Mouse (Mus musculus) right cerebral cortex, adult 2 months (tissue): Measurements from ENCODE around the gene Spata33.
"Not testable (repeated sequence)": the region's sequence is repeated elsewhere in the genome, so short reads cannot be mapped to it uniquely, and the experiment has no call there.

Source experiments
- DNase-seq, 2 experiments: peaks; one replicate each; pipeline ENCODE4 v3.0.0; 2021 to 2022; ENCODE audit warnings: low spot score in 2 of 2

Spata33 gene

DNA sequence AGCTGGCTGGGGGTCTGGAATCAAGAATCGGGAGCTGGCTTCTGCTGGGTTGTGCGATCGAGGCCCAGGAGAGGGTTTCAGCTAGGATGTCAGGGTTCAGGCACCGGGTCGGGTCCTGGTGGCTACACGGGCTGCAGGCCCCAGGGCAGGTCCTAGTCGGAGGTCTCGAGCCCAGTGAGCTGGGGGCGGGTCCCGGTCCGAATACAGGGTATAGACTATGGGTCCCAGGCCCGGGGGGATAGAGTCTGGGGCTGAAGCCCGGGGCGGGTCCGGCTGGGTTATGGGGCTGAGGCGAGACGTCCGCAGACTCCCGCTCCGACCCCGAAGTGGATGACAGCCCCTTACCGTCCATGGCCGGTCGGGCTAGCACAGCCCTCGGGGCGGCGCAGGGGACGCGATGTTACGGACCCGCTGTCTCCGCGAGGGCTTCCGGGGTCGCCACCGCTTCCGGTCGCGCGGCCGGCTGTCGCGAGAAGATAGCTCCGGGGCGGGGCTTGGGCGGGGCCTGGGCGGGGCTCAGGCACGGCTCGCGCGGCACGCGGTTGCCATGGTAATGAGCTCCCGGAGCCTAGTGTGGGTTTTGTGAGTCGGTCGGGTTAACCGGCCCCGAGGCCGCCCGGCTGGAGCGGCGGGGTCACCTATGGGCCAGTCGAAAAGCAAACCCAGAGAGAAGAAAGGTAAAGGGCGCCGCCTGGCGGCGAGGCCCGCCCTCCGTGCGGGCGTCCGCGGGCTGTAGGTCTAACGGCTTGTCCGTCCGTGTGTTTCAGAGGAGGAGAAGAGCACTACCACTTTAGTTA, at the start of gene Spata33, which contains the start of gene Chmp1a:
Spata33 (plus strand) TSS at position 512 of the 797 bp plus-strand sequence.
Chmp1a (minus strand) TSS at position 443 of the 797 bp plus-strand sequence.
- DNase-seq, result peak; percentile 81 to 89

DNA sequence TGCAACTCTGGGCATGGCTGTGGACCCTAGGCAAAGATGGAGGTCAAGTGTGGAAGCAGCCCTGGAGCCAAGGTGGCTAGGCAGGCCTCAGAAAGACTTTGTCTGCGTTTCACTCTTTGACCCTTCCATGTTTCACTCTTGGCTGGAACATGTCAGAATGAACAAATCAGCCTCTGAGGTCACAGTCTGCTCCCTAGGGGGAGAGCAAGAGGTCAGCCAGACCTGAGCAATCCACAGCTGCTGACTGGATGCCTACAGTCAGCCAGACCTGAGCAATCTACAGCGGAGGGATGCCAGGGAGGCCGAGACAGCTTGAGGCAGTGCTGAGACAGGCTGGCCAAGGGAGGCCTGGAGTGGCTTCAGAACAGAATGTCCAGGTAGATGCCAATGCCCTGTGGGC, 31.2 kb upstream of the Spata33 start:
- DNase-seq, result no peak

DNA sequence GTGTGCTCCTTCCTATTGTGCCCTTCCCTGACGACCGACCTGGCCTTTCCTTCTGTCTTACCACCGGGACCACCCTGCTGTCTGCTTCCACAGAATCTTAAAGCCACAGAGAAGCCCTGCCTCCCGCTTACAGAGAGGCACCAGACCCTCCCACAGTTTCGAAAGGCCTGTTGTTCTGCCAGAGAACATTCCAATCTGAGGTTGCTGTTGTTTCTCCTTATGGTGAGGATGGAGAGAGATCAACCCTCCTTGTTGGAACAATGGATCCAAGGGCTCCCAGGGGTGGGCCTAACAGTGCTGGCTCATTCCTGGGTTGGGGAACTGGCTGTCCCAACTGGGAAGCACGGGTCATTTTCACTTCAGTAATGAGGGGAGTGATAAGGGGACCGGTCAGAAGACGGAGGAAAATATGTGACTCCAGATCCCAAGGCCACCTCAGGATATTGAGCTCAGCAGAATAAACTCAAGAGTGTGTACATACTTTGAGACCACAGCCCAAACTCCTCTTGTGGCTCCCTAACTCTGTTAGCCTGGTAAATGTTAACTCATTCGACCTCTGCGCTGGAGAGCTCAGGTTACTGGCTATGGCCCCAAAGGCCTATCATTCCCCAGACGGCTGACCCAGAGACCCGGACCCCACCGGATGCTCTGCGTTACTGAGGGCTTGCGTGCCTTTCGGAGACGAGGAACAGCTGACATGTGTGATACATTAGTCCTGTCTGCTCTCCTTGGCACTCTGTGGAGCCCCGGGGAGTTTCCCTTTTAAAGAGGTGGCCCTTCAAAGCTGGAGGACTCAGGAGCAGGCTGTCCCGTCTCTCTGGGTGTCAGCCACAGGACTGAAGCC, 26.8 kb upstream of the Spata33 start, which contains the start of gene Dpep1:
Dpep1 (plus strand) TSS at position 677 of the 844 bp plus-strand sequence.
- no peak for DNase-seq

DNA sequence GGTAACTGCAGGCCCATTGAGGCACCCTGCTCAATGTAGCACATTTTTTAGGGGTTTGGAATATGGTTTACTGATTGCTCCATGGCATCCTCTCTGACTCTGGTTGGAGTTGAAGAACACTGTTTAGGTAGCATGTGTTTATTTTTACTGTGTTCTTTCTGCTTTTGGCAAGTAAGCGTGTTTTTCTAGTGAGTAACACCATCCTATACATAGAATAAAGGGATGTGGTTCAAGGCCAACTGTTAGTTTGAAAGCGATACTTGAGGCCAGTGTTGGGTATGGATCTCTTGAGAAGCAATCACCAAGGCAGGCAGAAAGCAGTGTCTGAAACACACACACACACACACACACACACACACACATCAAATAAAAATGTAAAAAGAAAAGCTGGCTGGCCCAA, 24.6 kb upstream of the Spata33 start:
- DNase-seq, result no peak

DNA sequence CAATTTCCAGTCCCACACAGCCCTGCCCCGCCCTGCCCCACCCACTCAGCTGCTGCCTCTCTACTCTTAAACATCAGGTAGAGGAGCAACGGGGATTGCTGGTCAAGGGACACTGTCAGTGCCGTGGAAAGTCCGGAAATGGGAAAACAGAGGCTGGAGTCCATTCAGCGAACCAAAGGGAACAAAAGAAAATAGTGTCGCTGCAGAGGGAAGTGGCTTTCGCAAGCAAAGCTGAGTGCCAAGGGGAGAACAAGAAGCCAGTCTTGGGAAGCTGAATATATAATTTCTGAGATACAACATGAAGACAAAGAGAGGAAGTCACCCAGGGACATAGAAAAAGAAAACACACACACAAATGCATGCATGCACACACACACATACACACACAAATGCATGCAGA, 23.8 kb upstream of the Spata33 start:
- no peak for DNase-seq

DNA sequence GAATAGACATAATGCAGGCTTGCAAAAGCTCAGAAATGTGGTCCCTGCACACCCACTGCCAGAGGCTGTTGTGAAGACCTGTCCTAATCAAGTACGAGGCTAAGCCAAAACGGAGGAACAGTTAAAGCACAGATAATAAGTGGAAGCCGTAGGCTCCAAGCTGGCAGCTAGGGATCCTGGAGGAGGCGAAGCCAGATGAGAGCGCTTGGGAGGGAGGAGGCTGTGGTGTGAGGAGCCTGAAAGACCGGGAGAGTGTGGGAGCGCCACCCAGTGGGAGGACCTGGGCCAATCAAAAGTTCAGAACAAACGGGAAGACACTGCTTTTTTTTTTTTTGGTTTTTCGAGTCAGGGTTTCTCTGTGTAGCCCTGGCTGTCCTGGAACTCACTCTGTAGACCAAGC, 22.0 kb upstream of the Spata33 start:
- peak; percentile 83 to 86 for DNase-seq

DNA sequence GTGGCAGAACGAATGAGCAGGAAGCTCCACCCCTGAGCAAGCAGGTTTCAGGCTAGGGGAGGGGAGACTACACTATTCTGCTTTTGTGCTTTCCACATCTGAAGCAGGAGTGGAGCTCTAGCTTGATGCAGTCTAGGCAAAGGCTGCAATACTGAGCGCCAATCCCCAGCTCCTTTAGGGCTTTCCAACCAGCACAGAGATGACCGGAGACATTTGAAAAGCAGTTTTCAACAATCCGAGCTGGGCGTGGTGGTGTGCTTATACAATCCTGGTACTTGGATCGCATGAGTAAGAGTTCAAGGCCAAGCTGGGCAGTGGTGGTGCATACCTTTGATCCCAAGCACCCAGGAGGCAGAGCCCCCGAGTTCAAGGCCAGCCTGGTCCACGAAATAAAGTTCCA, 20.7 kb upstream of the Spata33 start:
- DNase-seq, result no peak

DNA sequence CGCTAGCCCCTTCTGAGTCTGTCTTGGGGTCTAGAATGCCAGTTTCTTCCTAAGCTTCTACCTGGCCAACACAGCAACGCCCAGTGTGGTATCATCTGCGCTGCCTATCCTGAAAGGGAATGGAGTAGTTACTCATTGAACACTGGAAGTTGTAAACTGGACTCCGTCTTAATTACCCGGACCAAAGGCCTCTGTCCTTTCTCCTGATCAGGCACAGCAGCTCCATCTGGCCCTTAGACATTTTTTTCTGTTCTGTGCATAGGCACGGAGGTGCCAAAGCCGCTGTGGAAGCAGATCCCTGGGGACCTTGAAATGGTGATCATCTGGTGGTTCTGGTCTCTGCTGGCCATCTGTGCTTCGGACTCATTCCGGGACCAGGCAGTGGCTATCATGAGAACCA, 18.9 kb upstream of the Spata33 start:
- DNase-seq, result no peak

DNA sequence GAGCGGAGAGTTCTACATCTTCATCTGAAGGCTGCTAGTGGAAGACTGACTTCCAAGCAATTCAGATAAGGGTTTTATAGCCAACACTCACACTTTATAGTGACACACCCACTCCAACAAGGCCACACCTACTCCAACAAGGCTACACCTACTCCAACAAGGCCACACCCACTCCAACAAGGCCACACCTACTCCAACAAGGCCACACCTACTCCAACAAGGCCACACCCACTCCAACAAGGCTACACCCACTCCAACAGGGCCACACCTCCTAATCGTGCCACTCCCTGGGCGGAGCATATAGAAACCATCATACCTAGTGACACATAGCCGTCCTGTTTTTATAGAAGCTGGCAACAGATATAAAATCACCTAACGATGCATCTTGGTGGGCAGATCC, 15.6 kb upstream of the Spata33 start:
- not testable (repeated sequence) for DNase-seq

DNA sequence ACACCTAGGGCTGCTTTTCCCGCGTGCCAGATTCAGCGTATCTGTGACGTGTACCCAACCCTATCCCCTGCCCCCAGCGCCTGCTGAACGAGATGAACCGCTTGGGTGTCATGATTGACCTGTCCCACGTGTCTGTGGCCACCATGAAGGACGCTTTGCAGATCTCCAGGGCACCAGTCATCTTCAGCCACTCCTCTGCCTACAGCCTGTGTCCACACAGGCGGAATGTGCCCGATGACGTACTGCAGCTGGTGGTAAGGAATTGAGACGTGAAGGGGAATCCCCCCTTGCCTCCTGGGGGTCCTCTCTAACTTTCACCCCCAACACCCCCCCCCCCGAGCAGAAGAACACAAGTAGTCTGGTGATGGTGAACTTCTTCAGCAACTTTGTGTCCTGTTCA, 12.8 kb upstream of the Spata33 start:
- DNase-seq, result no peak

DNA sequence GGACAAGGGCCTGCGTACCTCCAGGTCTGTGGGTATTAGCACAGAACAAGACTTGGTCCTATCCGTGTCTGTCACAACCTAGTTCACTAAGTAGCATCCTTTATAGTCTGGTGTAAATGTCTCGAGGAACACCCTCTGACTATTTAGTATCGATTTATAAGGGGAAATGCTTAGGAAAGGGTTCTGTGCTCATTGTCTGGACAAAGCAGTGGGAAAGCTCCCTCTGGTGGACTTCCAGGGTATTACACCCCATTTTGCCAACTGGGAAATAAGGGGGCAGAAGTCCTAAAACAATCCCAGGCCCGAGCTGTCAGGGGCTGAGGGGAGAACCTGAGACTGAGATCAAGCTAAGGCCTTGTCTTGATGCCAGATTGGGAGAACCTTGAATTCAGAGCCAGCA, 10.3 kb upstream of the Spata33 start:
- peak; percentile 79 to 85 for DNase-seq

DNA sequence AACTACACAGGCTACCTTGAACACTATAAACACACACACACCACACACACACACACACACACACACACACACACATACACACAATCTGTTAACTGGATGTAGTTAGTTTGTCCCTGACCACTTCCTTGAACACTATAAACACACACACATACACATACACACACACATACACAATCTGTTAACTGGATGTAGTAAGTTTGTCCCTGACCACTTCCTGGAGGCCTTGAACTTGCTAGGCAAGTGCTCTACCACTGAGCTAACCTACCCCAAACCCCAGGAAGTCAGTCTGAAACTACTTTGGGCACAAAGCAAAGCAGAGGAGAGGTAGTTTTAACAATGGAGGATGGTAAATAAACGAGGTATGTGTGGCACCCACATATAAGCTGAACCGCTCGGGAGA, 9.1 kb upstream of the Spata33 start:
- no peak for DNase-seq

DNA sequence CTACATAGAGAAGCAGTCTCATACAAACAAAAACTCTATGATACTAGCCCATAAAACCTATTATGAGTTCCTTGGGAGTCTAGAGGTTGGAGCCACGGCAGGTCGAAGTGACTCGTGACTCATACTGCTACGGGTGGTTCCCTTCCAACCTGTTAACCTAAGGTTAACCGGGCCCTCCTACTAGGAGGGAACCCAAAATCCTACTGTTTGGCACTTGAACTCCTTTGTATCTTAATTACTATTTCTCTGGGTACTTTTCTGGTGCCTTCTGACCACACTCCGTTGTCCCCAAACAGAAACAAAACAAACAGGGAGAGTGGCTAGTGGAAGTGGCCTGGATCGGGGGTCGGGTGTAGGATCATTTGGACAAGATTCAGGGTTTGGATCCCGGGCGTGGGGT, 756 bp upstream of the Spata33 start:
- no peak for DNase-seq

DNA sequence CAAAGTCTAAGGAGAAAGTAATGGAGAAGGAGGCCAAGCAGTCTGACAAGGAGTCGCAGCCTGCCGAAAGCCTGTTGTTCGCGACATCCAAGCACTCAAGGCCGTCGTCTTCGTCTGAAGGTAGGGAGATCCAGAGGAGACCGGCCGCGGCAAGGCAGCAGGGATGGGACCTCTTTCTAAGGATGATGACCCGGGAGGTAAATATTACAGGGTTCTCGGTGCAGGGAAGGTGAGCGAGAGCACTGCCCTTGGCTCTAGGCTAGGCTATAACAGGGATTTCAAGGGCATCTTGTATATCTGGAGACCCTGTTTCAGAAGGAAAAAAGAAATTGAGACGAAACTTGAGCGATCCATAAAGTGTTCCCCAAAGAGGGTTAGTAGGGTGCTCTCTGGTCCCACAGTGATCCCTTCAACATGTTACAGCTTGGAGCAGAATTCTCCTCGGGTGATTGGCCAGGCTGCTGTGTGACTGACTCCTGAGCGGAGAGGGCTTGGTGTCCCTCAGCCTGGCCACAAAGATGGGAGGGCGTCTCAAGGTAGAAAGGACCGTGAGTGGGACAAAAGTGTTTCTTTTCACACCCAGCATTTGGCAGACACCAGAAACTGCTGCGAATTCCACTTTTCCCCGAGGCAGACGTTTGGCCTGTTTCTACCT, 613 bp downstream of the Spata33 start:
- no peak for DNase-seq

DNA sequence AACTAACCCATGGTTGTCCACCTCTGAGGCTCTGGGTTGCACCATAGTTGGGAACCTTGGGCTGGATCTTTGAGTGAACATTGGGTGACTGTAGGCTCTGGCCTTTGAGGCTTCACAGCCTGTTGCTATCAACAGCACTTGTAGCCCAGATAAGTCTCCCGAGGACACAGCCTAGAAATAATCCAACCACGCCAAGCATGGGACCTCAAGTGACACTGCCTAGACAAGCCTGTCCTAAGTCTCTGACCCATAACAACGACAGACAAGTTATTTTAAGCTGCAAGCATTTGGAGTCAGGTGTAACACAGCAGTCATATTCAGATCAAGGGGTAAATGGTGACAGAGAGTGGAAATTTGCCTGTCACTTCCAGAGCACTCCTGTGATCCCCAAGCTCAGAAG, 2.8 kb downstream of the Spata33 start:
- no peak for DNase-seq

DNA sequence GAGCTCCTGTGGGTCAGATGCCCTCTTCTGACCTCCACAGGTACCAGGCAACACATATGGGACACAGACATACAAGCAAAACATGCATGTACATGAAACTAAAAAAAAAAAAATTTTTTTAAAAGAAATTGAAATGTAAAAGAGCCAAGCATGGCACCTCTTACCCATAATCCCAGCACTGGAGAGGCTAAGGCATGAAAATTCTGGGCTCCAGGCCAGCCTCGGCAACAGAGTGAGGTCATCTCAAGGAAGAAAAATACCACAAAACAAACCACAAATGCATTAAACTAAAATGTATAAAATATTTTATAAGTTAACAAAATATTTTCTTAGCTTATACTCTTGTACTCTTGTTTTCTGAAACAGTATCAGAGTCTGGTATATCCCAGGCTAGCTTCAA, 8.3 kb downstream of the Spata33 start:
- no peak for DNase-seq

DNA sequence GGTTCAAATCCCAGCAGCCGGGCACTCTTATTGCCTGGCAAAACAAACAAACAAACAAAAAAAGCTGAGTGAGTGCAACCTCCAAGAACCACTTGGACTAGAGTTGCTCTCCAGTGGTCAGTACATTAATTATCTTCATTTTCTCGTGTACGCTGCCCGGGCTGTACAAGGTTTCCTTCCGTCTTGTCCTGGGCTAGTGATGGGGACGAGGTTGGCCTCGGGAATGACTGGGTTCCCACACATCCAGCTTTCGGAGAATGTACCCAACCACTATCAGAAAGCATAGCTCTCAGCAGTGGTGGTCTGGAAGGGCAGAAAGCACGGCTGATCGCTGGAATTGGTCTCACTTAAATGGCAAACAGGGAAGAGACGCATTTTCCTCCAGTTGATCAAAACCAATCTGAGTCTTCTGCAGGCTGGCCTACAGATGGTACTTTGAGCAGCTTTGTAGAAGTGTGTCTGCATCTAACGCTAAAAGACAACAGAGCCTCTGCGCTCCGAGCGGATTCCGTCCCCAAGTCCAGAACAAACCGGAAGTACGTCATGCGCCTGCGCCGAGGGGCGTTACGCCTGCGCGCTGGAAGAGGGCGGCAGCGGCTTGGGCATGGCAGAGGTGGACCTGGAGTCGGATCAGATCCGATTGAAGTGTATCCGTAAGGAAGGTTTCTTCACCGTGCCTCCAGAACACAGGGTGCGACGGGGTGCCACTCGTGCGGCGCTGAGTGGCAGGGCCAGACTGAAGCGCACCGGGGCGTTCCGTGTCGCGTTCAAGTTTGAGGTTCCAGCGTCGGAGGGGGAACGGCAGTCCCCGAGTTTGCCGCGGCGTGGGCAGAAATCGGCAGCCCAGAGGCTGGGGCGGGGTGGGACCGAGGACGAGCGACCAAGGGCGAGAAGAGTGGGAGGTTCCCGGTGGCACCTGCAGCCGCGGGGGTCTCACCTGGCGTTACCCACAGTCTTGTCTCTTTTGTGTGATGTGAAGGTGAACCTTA, 11.9 kb downstream of the Spata33 start, which contains the start of gene Cdk10:
Cdk10 (plus strand) TSS at position 565 of the 989 bp plus-strand sequence.
- DNase-seq, result peak; percentile 96 to 97

DNA sequence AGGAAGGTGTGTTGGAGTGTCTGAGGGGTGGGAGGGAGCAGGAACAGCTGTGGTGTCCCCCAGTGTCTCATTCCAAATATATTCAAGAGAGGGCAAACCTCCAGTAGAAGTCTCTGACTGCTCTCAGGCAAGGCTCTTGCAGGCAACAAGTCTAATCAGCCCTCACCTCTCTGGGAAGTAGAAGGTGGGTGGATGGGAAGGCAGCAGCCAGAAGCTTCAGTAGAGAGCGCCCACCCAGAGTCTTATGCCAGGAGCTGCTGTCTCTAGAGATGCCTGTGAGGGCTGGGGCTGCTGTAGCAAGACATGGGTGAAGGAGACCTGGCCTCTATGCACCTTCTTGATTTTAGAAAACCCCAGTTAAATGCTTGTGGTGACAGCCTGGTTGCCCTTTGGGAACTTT, 15.8 kb downstream of the Spata33 start:
- peak in 1 of 2 experiments; percentile 47 for DNase-seq

DNA sequence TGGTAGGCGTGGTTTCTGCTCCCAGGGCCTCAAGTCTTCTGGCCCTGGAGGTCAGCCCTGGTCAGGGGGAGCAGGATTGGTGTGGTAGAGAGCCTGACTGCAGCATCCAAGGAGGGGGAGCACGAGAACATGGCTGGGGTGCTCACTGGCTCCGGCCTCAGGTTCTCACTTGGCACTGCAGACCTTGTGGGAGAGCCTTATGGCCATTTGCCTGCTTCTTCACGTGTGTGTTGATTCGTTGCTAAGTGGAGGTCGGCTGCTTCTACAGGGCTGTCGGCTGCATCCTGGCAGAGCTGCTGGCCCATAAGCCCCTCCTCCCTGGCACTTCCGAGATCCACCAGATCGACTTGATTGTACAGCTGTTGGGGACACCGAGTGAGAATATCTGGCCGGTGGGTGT, 17.7 kb downstream of the Spata33 start:
- DNase-seq, result not testable (repeated sequence)

DNA sequence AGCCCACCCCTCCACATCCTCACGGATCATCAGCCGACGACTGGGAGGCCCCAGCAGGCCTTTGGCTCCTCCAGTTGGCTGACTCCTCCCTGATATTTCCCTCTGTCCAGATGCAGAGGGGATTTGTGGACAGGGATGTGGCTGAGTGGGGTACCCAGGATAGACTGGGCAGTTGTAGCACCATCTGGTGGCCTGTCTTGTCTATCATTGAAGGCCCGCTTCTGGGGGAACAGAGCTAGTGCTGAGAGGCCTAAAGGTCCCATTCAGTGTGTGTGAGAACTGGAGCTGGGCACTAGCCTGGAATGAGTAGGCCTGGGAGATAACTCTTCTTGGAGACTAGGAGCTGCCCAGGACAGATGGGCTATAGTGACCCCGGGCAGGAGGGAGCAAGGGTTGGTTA, 19.1 kb downstream of the Spata33 start:
- peak in 1 of 2 experiments; percentile 40 for DNase-seq

DNA sequence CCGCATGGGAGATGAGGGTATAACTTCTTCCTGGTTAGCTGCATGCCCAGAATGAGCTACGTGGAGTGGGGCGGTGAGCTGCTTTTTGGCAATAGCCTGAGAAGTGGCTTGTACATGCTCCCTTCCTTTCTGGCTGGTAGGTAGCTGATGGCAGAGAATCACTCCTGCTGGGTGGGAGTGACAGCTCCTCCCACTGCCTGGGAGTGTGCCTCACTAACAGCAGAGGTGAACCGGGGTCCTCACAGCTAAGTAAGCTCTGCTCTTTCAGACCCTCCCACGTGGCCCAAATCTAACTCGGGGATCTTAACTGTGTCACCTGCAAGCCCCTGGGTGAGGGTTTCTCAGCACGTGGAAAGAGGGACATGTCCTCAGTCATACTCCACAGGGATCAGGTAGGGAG, 19.9 kb downstream of the Spata33 start:
- peak in 1 of 2 experiments; percentile 56 for DNase-seq
